Mouse (Mus musculus): ENCODE results near the gene Ccl1.

The Ccl1 gene

DNA sequence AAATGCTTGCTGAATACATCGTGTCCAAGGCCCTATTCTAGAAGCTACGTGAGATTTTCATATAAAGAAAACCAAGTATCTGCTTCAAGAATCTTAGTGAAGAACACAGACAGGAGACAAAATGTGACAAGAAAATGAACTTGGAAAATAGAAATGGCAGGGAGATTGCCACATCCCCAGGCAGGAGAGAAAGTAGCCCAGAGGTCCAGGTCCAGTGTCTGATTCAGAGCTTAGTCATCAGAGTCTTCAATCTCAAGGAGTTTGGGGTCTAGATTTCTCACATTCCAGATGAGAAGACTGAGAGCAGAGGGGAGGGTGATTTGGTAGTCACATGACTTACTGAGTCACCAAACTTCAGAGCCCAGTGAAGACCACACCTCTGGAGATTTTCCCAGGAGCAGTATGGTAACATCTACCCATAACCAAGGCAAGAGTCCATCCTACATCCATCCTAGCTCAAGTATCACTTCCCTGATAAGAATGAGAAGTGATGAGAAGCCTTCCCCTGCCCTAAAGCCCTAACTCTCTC lies 98.5 kb downstream of the Ccl1 start:
- intact Hi-C loops (cut with DNase I) = no loop called here

DNA sequence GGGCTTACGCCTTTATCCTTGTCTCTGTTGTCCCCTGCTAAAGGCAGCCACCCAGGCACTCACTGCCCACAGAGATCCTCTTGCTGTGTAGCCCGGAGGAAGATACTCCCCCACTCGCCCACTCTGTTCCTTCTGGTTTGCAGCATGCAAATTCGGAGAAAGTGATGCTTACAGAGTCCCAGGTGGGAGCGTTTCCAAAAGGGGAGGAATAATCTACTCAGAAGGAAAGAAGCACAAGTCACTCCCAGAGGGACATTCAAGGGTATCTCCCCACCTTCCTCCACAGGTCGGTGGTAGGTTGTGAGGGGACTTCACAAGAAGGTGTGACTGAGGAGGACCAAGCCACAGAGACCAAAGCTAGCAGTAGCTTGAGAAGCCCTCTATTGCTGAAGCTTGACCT lies 100.3 kb downstream of the Ccl1 start:
- intact Hi-C loops (cut with DNase I) = no loop called here

DNA sequence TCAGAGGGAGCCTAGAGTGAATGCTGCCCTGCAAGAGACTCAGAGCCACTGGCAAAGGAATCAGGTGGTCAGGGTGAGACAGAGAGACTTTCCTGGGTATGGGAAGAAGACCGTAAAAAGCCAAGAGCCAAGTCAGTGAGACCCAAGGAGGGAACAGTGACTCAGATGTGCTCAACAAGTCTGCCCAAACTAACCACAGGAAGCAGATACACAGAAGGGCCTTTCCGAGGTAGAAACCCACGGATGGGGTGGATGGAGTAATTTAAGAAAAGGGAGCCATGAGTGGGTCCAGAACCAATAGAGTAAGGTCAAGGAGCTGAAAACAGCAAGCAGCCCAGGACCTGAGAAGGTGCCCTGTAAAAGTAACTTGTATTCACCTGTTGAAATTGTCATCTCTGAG lies 101.8 kb downstream of the Ccl1 start:
- intact Hi-C loops (cut with DNase I) = no loop called here

GRCm38 (mm10) chr11:82197774-82198173 lies 107.7 kb downstream of the Ccl1 start:
- intact Hi-C loops (cut with DNase I) = no loop called here

- intact Hi-C loops (cut with DNase I) = no loop called here
Observed at GRCm38 (mm10) chr11:82194980-82195379, 110.5 kb downstream of the Ccl1 start.

GRCm38 (mm10) chr11:82193826-82194225 lies 111.7 kb downstream of the Ccl1 start:
- intact Hi-C loops (cut with DNase I) = no loop called here

- intact Hi-C loops (cut with DNase I) = no loop called here
Observed at GRCm38 (mm10) chr11:82189782-82190563, 115.5 kb downstream of the Ccl1 start.

DNA sequence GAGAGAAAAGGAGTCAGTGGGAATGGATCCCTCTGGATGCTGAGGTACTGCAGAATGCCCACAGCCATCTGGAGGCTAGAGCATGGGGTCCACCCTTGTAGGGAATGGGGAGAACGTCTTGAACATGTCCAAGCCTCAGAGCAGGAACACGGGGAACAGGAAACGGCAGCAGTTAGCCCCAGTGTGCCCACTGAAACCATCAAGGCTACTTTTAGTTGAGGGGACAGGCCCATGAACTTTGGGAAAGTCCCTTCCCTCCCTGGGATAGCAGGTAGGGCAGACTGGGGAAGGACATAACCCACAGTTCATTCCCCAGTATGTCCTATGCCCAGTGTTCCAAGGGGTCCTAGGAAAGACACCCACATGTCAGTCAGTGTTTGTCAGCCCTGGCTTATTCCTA lies 119.8 kb downstream of the Ccl1 start:
- intact Hi-C loops (cut with DNase I) = no loop called here

DNA sequence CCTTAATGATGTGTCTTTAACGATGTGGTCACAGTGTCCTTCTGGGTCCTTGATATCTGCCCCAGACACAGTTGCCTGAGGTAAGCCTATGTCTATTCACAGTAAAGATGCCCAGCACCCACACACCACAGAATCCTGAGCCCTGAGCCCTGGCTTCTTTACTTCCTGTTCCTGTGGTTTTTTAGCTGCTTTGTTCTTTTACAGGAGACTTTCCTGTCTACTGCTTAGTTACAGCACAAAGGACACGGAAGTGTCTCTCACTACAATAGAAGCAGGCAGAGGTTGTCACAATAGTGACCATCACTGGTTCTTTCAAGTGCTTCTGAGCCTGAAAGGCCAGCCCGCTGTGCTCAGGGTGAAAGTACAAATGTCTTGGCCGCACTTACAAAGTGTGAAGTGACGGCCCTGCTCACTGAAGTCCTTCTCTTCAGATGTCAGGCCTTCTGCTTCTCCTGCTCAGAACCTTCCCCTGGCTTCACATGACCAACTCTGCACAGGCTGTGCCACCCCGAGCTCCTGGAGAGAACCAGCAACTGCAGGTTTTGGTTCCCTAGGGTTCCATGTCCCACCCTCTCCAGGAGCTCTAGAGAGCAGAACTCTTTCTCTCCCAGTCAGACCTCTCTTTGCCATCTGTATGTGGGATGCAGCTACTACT lies 122.1 kb downstream of the Ccl1 start:
- intact Hi-C loops (cut with DNase I) = no loop called here

DNA sequence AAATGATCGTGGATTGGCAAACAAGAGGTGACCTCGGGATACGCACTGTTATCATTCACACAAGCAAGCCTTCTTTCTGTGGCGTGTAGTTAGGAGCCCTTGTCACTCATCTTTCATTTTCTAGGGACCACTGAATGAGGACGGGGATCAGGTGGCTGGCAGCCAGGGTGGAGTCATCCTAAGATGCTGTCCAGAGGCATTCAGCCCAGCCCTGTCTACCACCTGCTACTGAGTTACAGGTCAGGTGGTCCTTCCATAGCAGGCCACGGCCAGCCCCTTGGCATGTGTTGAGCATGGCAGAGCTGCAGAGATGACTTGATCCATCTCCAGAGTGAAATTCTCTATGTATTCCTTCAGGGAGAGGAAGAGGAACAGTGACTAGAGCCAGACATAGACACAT lies 123.1 kb downstream of the Ccl1 start:
- intact Hi-C loops (cut with DNase I) = no loop called here

- intact Hi-C loops (cut with DNase I) = no loop called here
Observed at GRCm38 (mm10) chr11:82181331-82181730, 124.2 kb downstream of the Ccl1 start.

- intact Hi-C loops (cut with DNase I) = no loop called here
Observed at GRCm38 (mm10) chr11:82178161-82178560, 127.3 kb downstream of the Ccl1 start.

DNA sequence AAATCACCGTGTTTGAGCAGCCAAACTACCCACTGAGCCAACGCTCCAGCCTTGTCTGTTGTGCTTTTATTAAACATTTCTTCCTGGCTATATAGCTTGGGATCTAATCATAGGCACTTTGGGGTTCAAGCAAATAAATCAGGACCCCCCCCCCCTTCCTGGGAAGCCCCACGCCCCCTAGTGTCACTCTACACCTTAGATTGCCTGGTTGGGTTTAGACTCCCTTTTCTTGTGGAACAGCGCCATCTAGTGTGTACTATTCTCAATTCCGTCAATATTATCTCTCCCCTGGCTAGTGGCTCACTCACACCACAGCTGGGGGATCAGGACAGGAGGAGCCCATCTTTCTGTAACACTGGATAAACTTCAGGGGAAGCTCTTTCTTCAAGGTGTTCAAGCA lies 127.8 kb downstream of the Ccl1 start:
- intact Hi-C loops (cut with DNase I) = loop anchor here (1.0 to 2.0 kb wide), 3 partner anchors 107 to 181 kb away; no protein-coding TSS in a partner anchor

DNA sequence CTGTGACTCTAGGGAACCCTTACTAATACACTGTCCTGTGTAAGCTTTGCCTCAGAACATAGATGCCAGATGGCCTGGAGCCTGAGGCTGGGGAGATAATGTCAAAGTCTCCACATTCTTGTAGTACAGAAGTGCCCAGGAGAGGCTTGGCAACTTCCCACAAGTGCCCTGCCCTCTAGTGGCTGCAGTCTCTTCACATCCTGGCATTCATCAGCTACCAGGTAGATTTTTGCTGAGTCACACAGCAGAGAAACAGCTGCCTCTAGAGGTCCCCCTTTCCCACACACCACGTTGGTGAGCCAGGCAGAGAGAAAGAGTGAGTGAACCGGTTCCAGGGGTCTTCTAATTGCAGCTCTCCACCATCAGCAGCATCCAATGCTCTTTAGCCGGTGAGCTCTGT lies 130.7 kb downstream of the Ccl1 start:
- intact Hi-C loops (cut with DNase I) = no loop called here

GRCm38 (mm10) chr11:82173491-82173890 lies 132.0 kb downstream of the Ccl1 start:
- intact Hi-C loops (cut with DNase I) = no loop called here

DNA sequence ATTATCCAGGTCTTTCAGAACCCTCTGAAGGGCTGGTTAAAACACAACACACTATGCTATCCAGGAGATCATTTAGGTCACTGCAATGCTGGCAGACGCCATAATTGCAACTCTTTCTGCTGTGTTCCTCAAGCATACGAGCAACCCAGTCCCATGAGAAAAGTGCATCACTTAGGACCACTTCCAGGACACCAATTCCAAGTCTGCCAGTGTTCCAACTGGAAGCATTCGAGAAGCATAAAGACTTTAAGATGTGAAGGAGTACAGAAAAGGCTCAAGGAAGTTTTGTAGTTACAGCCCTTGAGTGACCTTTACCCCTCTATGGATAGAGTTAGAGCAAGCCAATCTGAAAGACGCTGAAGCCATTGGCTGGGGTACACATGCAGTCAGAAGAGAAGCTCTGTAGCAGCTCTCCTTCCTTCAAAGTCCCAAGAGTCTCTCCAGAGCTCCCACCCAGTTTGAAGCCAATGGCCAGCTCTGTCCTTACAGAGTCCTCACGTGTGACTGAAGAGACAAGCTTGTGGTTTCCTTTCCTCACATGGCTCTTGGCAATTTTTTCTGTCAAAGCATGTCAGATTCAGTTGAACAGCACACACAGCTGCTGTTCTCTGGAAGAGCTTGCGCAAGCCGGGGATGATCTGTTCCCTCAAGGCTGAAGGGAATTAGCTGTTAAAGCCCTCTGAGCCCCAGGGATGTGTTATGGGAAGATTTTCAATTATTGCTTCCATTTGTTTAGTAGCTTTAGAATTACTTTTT lies 134.0 kb downstream of the Ccl1 start:
- intact Hi-C loops (cut with DNase I) = no loop called here

DNA sequence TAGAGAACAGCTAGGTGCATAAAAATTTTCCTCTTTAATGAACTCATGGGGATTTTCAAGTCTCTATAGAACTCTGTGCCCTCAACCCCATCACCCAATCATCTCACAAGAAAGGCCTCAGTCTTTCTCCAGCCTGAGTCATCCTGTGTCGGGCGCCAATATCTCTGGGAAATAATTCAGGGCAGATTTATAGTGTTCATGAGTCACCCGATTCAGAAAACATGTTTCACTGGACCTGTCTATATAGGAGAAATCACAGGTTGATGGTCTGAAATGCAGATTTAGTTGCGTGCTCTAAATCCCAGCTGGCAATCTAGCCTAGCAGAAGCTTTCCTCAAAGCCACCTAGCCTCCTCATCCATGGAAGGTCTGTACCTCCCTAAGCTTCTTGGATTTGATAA lies 136.0 kb downstream of the Ccl1 start:
- intact Hi-C loops (cut with DNase I) = no loop called here

GRCm38 (mm10) chr11:82168308-82168707 lies 137.2 kb downstream of the Ccl1 start:
- intact Hi-C loops (cut with DNase I) = no loop called here

GRCm38 (mm10) chr11:82163285-82163684 lies 142.2 kb downstream of the Ccl1 start:
- intact Hi-C loops (cut with DNase I) = no loop called here

DNA sequence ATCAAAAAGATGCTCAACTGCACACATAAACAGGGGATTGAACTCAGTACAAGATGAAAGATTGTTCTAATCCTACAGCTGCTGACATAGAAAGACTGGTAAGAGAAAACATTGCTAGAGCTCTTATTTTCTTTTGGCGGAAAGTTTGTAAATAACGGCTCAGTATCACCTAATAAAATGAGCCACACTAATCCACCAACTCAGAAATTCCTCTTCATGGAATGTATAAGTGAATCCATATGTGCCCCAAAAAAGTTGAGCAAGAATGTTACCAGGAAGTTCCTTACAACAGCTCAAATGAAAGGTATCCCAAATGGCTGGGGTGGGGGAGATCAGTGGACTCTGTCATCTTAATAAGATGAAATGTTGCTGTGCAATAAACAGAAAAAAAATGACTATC lies 146.4 kb downstream of the Ccl1 start:
- intact Hi-C loops (cut with DNase I) = no loop called here

DNA sequence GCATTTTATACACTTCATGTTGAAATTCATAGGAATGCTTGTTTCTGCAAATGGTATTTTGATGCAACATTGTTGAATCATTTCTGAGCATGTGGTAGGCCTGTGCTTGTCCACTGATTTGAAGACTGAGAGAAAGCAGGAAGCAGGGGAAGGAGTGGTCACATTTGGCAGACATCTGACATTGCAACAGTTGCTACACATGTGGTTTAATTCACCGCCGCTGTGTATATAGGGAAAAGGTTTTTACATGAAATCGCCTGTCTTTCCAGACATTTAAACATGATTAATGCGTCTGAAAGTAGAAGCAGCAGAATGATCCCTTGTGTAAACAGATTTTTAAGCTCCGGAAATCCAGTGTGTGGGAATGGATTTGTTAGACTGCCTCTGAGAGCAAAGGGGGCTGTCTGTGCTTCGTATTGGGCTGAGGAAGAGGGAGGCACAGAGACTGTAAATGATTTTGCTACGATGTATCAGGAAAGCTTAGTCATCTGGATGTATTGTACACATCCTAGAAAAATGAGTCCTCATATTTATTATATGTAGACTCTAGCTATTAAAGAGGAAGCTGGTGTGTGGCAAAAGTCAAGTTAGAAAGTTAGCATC lies 165.9 kb downstream of the Ccl1 start:
- intact Hi-C loops (cut with DNase I) = no loop called here

GRCm38 (mm10) chr11:82136196-82136595 lies 169.3 kb downstream of the Ccl1 start:
- intact Hi-C loops (cut with DNase I) = no loop called here

All from adrenal gland (tissue).